Mouse (Mus musculus): ENCODE data around the gene Fbxo6.

Fbxo6 gene

GRCm38 (mm10) chr4:148160436-148161390 lies 8.8 kb upstream of the Fbxo6 start, which contains the start of the genes Fbxo44 and Fbxo2:
Fbxo44 (minus strand) TSS chr4:148160482.
Fbxo2 (plus strand) TSS chr4:148160621.
- DNase-seq (ENCODE audit: low read depth, low spot score): no peak

- peak; percentile 74 for DNase-seq (ENCODE audit: low read depth, low spot score)
Observed at GRCm38 (mm10) chr4:148159544-148160435, 7.8 kb upstream of the Fbxo6 start.

GRCm38 (mm10) chr4:148158436-148159348 lies 6.8 kb upstream of the Fbxo6 start:
- no peak for DNase-seq (ENCODE audit: low read depth, low spot score)

GRCm38 (mm10) chr4:148154982-148155381 lies 3.0 kb upstream of the Fbxo6 start:
- no peak for DNase-seq (ENCODE audit: low read depth, low spot score)

- DNase-seq (ENCODE audit: low read depth, low spot score): no peak
Observed at GRCm38 (mm10) chr4:148154006-148154405, 2.1 kb upstream of the Fbxo6 start.

- no peak for DNase-seq (ENCODE audit: low read depth, low spot score)
Observed at GRCm38 (mm10) chr4:148152547-148152946, 607 bp upstream of the Fbxo6 start.

GRCm38 (mm10) chr4:148150953-148151266 lies 1.0 kb downstream of the Fbxo6 start:
- DNase-seq (ENCODE audit: low read depth, low spot score): no peak

- no peak for DNase-seq (ENCODE audit: low read depth, low spot score)
Observed at GRCm38 (mm10) chr4:148150242-148150641, 1.7 kb downstream of the Fbxo6 start.

- DNase-seq (ENCODE audit: low read depth, low spot score): no peak
Observed at GRCm38 (mm10) chr4:148149540-148149939, 2.4 kb downstream of the Fbxo6 start.

- DNase-seq (ENCODE audit: low read depth, low spot score): no peak
Observed at GRCm38 (mm10) chr4:148147714-148148113, 4.2 kb downstream of the Fbxo6 start.

GRCm38 (mm10) chr4:148143721-148144120 lies 8.2 kb downstream of the Fbxo6 start:
- no peak for DNase-seq (ENCODE audit: low read depth, low spot score)

GRCm38 (mm10) chr4:148140098-148141011 lies 11.6 kb downstream of the Fbxo6 start:
- peak; percentile 91 for DNase-seq (ENCODE audit: low read depth, low spot score)

GRCm38 (mm10) chr4:148139767-148140097 lies 12.2 kb downstream of the Fbxo6 start:
- no peak for DNase-seq (ENCODE audit: low read depth, low spot score)

- no peak for DNase-seq (ENCODE audit: low read depth, low spot score)
Observed at GRCm38 (mm10) chr4:148137503-148137902, 14.4 kb downstream of the Fbxo6 start.

GRCm38 (mm10) chr4:148134988-148135387 lies 17.0 kb downstream of the Fbxo6 start:
- DNase-seq (ENCODE audit: low read depth, low spot score): no peak

- peak; percentile 60 for DNase-seq (ENCODE audit: low read depth, low spot score)
Observed at GRCm38 (mm10) chr4:148131497-148132081, 20.4 kb downstream of the Fbxo6 start.

- peak; percentile 77 for DNase-seq (ENCODE audit: low read depth, low spot score)
Observed at GRCm38 (mm10) chr4:148130561-148131413, 21.2 kb downstream of the Fbxo6 start, which contains the start of gene Draxin. Draxin (minus strand) TSS chr4:148130698.

GRCm38 (mm10) chr4:148130133-148130532 lies 21.8 kb downstream of the Fbxo6 start, which contains the start of gene Mad2l2:
Mad2l2 (plus strand) TSS chr4:148130384.
- no peak for DNase-seq (ENCODE audit: low read depth, low spot score)

- DNase-seq (ENCODE audit: low read depth, low spot score): no peak
Observed at GRCm38 (mm10) chr4:148128672-148129071, 23.3 kb downstream of the Fbxo6 start.

Measured in forelimb bud, embryonic 11.5 days (tissue).